Mouse (Mus musculus): ENCODE measurements around the gene Ankrd10. TPM values are rescaled to one million over a fixed set of nuclear protein-coding genes. Genes with fewer than 3 reads are reported as not detected.

The Ankrd10 gene
- polyA plus RNA-seq, 1 experiment: 66.0 TPM

Other genes starting within 250 kb of the Ankrd10 start
- 39.1 and 46.9 TPM in 2 replicates for gene Rab20, start 157.0 kb downstream of the Ankrd10 start, polyA plus RNA-seq (2012; rRNA removed)
- 186 and 189 TPM in 2 replicates for gene Naxd, start 138.3 kb downstream of the Ankrd10 start, polyA plus RNA-seq (2012; rRNA removed)
- gene Cars2, start 85.0 kb downstream of the Ankrd10 start, polyA plus RNA-seq (2012; rRNA removed): 36.2 and 39.0 TPM in 2 replicates
- 16.2 and 21.7 TPM in 2 replicates for gene Ing1, start 80.2 kb downstream of the Ankrd10 start, polyA plus RNA-seq (2012; rRNA removed)
- gene 1700016D06Rik, start 65.3 kb upstream of the Ankrd10 start, polyA plus RNA-seq (2012; rRNA removed): 0.74 TPM in 1 of 2 replicates, not detected in the other
- 24.5 and 29.9 TPM in 2 replicates for gene Arhgef7, start 92.0 kb upstream of the Ankrd10 start, polyA plus RNA-seq (2012; rRNA removed)
- 0.38 TPM in 2 replicates for gene Tex29, start 204.7 kb upstream of the Ankrd10 start, polyA plus RNA-seq (2012; rRNA removed)

Measured in gonadal fat pad, adult 2 months (tissue).